Mouse (Mus musculus): ENCODE measurements around the gene 2010111I01Rik.
"Not testable (repeated sequence)": the region's sequence is repeated elsewhere in the genome, so short reads cannot be mapped to it uniquely, and the experiment has no call there.

The 2010111I01Rik gene

DNA sequence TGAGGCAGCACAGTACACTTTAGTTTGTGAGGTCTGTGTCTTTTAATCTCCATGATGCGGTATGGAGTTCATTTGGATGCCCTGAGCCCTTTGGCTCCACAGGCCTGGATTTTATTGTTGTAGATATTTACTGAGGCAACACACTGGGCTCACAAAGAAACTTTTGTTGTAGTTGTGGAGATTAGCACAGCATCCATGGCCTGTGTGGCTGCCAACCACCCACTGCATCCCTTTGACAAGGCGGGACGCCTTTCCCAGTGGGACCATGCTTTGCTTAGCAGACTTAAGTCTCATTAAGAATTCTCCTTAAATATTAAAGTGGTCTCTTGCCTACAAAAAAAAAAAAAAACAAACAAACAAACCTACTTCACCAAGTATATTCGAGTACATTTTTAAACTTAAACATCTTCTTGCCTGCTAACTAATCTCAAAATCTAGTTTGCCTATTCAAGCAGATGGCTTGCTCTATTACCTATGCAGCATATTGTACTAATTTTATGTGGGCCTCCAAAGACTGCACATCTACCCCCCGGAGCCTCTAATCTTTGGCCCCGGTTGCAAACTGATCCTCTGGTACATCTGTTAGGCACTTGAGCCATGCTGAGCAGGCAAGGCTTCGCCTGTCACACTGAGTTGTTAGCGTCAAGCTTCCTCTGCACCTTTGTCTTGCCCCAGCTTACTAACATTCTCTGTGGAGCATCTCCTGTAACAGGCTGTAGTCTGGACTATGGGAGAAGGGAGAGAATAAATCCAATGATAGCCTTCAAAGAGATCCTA lies 239.0 kb downstream of the 2010111I01Rik start:
- DNase-seq (ENCODE audit: low read depth, low spot score): no peak

DNA sequence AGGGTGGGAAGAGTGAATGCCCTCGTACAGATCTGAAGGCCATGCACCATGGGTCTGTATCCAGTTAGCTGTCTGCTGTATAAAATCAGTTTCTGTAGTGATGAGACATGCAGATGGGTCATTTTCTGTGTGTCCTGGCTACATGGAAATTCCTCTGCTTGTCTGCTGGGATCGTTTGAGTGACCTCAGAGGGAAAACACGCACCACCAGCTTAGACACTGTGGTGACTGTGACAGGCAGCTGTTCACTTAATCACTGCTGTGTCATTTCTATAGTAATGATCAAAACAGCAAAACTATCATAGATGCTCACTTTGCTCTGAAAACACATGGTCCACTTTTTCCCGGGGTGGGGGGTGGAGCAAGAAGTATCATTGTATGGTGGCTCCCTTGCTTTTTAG lies 241.1 kb downstream of the 2010111I01Rik start:
- DNase-seq (ENCODE audit: low read depth, low spot score): no peak

DNA sequence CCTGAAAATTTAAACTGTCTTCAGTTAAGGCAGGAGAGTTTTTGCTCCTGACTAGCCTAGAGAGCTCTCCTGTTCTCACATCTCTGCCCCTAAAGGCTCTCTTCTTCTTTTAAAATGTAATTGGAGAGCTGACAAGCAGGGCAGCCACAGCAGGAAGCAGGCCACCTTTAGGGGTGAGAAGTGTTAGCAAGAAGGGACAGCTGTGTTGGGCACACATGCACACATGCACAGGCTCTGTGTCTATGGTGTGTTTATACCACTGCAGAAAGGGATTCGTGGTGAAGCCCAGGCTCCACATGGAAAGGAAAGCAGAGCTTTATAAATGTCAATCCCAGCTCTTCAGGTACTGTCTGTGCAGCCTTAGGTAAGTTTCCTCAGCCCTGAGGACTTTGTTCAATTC lies 241.7 kb downstream of the 2010111I01Rik start:
- DNase-seq (ENCODE audit: low read depth, low spot score): no peak

DNA sequence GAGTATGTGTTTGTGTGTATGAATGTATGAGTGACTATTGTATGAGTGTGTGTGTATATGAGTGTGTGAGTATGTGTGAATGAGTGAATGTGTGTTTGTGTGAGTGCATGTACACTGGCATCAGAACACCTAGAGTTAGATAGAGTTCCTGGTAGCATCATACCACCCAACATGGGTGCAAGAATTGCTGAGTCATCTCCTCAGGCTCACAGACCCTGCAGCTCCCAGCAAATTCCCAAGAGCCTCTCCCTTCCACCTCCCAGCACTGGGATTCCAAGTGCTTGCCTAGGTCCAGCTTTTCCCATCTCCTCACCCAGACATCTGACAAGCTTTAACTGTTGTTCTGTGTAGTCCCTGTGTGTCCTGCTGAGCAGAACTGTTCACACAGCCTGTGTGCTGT lies 251.8 kb downstream of the 2010111I01Rik start:
- no peak for DNase-seq (ENCODE audit: low read depth, low spot score)

DNA sequence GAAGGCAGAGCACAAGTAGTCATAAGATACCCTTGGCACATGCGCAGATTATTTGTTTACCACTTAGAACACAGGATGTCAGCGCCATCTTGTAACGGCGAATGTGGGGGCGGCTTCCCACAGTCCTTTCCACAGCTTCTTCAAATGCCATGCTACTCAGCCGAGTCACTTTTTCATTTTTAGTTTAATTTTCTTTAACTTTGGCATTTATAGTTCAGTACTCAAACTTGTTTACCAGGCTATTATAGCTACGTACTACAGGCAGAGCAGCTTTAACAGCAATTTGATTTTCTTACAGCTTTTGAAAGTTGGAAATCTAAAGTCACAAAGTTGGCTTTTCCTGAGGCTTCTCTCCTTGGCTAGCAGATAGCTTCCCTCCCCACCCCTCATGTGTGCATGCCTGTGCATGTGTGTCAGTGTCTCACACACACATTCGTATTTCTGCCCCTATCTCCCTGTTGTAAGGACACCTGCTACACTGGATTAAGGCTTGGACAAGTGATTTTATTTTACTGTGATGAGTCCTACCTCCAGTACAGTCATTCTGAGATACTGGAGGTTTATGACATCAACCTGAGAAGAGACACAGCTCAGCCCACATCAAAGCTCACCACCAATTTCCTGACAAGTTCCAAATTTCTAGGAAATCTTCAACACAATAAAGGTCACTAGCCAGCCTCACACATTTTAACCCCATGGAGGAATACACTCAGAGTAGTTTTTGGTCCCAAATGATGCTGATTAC lies 258.5 kb downstream of the 2010111I01Rik start:
- DNase-seq (ENCODE audit: low read depth, low spot score): peak; percentile 85

DNA sequence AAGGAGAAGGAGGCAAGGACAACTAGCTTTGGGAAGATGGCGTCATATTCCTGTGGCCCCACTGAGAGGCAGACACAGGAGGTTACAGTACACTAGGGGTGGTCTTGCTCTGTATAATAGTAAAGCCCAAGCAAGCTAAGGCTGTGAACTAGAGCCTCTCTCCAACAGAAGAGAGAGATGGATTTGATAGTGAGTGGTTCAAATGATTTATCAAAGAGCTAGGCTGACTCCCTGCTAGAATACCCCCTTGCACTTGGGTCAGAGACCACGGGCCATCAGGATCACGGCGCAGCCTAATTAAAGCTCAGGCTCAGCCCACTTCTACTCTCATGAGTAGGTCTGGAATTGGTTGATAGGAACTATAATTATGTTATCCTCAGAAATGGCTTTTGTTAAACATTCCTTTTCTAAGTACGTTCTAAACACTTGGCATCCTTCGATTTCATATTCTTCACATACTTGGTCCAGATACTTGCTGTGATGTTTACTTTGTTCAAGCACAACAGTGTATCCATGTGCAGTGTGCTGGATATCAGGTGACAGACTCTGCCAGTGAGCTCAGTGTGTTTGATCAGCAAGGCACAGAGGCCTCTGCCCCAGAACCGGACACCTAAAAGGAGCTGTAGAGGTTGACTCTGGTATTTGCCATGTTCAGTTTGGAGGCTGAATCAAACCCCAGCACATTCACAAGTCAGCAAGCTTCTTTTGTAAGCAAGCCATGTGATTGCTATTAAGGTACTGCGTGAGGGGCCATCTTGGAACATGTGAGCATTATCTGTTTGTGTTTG lies 261.3 kb downstream of the 2010111I01Rik start:
- no peak for DNase-seq (ENCODE audit: low read depth, low spot score)

DNA sequence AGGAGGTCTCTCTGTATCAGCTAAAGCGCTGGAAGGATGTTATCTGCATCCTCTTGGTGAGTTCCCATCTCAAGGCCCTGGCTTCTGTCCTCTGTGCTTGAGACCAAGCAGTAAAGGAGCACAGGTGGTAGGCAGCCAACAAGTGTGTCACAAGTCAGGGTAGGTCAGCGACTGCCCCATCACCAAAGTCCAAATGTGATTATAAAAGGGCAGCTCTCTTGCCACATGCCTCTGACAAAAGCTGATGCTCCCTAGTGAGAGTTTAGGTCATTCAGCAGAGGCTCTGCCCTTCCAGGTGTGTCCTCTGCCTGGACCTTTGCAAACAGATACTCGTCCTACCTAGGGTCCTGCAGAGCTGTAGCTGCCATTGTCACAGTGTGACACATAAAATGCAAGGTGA lies 263.1 kb downstream of the 2010111I01Rik start:
- no peak for DNase-seq (ENCODE audit: low read depth, low spot score)

DNA sequence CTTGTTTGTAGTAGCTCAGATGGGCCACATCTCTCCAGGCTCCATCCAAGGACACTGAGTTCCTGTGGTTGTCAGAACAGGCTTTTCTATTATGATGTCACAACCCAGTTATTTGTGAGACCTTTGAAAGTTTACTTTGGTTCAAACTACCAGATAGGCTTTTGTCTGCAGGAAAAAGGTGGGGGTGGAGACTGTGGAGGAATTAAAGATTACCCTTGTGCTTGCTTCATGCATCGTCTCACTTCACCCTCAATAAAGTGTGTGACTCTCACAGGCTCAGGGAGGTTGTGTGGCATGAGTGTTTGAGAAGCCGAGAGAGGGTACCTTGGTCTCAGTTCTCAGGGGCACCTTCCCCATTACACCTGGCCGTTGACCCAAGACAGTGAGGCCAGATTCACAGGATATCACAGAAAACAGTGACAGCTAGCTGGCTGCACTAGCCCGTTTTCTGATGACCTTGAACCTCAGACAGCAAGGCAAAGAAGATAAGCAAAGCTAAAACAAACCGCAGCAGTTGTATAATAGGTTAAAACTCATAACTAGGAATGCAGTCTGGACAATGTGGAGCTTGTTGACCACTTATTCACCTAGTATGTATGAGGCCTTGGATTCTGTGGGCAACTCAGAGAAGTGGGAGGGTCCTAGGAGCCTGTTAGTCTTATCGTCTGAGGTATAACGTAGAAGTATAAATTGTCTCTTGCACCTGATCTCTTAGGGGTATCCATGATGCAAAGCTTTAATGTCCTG lies 266.4 kb downstream of the 2010111I01Rik start:
- no peak for DNase-seq (ENCODE audit: low read depth, low spot score)

DNA sequence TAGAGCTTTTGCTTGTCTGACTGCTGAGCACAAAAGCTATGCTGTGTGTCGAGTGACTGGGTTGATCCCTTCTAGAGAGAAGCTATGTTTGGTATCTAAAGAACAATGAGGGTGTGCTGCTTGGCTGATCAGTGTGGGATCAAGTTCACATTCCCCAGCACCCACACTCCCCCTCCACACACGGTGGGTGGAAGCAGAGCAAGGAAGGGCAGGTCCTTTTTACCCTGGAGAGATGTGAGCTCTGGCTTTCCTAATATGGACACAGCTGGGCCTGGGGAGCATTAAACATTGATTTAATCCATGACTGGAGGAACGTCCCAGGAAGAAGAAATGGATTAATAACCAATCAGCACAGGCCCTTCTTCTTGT lies 267.0 kb downstream of the 2010111I01Rik start:
- DNase-seq (ENCODE audit: low read depth, low spot score): no peak

DNA sequence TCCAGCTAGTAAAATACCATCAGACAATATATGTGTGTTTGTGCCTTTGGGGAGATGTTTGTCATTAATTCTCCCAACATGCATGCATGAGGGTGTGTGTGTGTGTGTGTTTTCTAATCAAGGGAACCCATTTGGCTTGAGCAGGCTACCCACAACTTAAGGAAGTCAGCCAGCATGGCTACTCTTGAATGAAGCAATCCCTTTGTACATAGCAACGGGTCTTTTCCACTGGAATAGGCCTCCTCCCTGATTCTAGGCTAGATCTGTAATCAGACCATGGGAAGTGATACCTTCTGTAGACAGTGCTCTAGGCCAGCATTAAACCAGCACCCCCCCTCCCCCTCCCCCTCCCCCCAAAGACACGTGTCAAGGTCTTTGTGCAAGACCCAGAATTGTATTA lies 267.9 kb downstream of the 2010111I01Rik start:
- no peak for DNase-seq (ENCODE audit: low read depth, low spot score)

DNA sequence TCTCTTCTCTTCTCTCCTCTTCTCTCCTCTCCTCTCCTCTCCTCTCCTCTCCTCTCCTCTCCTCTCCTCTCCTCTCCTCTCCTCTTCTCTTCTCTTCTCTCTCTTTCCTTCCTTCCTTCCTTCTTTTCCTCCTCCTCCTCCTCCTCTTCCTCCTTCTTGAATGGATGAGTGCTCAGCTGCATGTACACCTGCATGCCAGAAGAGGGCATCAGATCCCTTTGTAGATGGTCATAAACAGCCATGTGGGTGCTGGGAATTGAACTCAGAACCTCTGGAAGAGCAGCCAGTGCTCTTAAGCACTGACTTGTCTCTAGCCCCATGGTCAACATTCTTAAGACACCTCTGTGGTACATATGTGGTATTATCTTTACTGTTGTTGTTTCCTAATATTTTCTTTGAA lies 269.8 kb downstream of the 2010111I01Rik start:
- not testable (repeated sequence) for DNase-seq (ENCODE audit: low read depth, low spot score)

DNA sequence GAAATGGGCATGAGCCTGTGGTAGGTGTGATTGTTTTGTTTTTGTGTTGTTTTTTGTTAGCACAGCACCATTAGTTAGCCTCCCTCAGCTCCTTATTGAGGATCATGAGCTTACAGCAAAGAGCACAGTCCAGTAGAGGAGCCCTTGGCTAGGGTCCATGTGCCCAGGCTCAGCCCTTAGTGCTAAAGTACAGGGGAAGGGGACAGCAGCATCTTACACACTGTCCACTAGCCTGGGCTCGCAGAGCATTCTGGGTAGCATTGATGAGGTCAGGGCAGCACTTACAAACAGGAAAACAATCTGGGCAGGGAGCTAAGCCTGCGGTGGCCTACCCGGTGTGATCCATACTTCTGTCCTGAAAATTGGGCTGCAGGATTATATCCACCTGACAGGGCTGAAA lies 270.9 kb downstream of the 2010111I01Rik start:
- no peak for DNase-seq (ENCODE audit: low read depth, low spot score)

DNA sequence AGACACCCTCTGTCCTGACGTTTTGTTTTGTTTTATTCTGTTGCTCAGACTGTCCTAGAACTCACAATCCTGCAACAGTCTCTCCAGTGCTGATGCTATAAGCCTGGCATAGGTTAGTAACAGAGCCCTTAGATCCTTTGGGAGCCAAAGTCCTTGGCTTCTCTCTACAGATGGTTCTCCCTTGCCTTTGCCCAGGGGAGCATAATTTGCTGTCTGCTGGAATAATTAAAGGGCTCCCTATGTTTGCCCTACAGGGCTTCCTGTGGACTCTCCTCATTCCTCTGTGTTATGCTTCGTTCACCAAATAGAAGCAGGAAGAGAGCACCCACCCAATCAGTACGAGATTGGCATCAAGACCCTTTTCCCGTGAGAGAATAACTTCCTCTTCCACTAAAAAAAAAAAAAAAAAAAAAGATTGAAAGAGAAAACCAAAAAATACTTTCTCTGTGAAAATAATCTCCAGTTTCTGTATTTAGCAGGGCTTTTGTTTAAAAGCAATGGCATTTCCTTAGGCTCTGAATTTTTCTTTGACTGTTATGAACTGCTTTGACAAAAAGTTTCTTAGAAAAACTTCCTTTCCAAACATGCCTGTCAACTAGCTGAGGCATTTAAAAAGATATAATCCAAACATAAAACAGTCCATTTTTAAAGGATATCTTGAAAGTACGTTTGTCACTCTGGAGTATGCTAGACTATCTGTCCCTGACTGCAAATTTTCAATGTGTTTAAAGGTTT lies 271.6 kb downstream of the 2010111I01Rik start:
- no peak for DNase-seq (ENCODE audit: low read depth, low spot score)

DNA sequence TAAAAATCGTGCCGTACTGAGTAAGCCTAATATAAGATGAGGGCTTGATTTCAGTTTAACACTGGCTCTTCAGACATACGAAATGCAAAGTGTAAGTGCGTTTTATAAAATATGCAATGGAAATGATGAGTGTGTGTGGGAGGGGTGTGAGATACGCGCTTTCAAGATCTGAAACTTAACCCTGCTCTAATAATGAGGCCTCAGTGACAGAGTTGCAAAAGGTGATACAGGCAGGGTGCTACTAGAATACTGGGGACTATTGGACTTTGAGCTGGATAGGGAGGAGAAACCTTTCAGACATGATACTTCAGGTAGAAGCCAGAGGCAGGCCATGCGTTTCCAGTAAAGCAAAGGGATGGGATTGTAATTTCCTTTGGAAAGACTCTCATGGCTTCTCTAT lies 273.4 kb downstream of the 2010111I01Rik start:
- peak; percentile 71 for DNase-seq (ENCODE audit: low read depth, low spot score)

DNA sequence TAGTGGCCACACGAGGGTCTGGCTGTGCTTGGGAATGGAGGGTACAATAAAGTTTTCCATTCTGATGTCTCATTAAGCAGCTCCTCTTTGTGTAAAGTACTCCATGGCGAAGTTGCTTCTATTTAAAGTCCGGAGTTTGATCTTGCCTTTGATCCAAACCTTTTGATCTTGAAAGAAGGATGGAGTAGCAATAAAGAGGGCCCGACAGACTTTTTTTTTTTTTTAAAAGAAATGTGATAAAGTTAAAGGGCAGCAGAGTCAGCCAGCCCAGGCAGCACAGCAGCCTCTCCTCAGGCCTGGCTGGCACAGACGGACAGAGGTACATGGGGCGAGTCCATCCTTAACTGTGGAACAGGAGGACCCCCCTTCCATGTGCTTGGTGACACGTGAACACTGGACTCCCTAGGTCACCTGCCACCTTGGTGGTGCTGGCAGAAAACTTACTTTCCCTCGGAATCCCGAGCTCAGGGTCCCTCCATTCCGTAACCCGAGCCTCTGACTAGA lies 274.7 kb downstream of the 2010111I01Rik start:
- DNase-seq (ENCODE audit: low read depth, low spot score): no peak

DNA sequence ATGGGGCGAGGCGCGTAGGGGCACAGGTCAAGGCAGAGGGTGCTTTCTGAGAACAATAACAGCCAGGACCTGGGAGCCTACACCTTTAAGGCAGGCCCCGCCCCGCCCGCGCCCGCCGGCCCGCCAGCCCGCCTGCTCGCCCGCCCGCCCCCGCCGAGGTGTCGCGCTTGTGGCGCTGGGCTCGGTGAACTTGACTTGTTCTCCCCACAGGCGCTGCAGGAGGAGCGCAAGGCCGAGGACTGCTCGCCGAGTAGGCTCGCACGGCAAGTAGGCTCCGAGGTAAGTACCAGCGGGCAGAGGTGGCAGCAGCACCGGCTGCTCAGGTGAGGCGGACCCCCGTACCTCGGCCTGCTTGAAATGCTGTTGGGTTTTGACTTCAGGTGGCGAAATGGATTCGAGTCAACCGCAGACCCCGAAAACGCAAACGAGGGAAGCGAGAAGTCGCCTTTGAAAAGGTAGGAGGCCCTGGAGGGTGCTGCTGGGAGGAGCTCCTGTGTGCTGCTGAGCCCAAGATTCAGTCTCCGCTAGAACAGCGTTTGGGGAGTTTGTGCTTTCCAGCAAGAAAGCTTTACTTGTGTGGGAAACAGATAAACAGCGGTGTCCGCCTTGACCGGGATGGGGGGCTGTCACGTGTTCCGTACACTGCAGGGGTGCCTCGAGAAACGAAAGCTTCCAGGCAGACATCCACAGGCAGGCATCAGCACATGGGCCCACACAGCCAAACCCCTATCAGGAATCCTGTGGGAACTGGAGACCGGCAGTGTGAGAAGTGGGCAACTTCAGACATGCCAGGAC lies 275.4 kb downstream of the 2010111I01Rik start:
- DNase-seq (ENCODE audit: low read depth, low spot score): peak; percentile 91

DNA sequence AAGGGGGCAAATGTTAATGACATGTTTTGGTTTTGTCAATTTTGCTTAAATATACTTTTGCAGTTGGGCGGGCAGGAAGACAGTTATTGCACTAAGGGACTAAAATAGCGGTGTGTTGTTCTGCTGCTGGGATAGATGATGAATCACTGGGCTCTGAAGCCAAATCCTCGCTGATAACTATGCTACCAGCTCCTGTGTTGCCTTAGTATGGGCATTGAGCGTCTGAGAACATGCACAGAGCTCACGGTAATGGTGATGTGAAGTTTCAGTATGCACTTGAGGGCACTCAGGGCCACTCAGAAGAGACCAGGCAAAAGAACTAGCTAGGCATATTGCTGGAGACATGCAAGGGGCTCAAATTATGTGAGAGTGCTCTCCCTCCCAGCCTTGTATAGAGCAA lies 276.1 kb downstream of the 2010111I01Rik start:
- no peak for DNase-seq (ENCODE audit: low read depth, low spot score)

DNA sequence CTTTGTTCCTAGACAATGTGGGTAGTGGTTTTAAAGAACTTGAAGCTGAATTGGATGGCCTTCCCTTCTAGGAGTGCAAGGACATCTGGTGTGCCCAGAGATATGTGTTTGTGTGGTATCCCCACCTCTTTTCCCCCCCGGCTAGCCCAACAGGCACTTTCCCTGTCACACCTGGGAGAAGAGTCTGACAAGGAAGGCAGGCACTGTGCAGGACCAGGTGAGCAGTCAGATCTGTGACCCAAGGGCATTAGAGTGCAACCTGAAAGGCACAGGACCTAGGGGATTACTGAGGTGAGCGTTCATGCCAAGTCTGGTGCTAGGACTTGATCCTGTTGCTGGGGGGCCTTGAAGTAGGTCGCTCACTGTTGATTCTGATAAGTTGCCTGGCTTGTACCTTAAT lies 277.0 kb downstream of the 2010111I01Rik start:
- no peak for DNase-seq (ENCODE audit: low read depth, low spot score)

DNA sequence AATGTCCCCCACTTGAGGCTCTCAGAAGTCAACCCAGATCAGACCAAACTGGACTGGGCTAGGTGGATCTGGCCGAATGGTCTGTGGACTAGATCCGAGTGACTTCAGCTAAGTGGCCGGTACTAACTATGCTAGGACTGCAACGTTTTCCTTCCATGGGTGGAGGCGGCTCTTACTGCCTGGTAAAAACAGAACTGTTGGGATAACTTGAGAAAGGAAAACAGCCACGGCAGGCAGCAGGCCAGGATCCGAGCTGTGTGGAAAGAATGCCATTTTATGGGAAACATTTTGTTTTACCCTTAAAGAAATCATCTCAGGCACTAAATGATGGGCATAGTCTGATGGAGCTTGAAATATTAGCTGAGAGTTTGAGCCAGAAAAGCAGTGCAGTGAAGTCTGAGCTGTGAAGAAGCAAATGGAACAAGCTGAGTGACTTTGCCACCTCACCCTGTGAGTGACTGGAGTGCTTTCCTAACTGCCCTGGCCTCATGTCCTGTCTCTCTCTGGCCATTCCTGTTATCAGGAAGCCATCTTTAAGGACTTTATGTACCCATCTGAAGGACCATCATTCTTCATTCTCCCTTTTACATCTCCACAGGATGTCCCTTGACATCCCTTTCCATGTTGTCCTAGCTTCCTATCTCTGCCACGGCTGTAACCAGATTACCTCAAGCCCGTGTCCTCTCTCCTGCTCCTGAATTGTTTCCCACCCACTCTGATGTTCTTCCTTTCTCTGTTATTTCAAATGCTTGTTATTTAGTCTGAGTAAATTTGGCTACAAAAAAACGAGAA lies 277.9 kb downstream of the 2010111I01Rik start:
- no peak for DNase-seq (ENCODE audit: low read depth, low spot score)
